Mouse (Mus musculus) mammary gland, adult 2 months (tissue): ENCODE data around the gene Pten. TPM values are rescaled to one million over a fixed set of nuclear protein-coding genes. Genes with fewer than 3 reads are reported as not detected.

Experiments
- polyA plus RNA-seq: library from polyadenylated mRNA; depleted of rRNA; stranded (reverse); fragments of >200 nt; gene quantifications from 2 replicates; pipeline ENCODE4 v1.2.3, GENCODE M21; 2012; ENCODE audit warnings: low replicate concordance; rRNA removed

Gene Pten
- polyA plus RNA-seq = 18.0 and 37.8 TPM in 2 replicates

GRCm38 (mm10) chr19:32756900-32757725, at the start of gene Pten:
Gene Pten, plus strand, starts transcription at chr19:32757497.

GRCm38 (mm10) chr19:32739686-32740085, 17.6 kb upstream of the Pten start, which contains the start of gene Atad1:
Gene Atad1, minus strand, starts transcription at chr19:32739786.

Other genes with a start within 250 kb of the Pten start
- 6.0 and 9.8 TPM in 2 replicates for gene Papss2, start 161.7 kb upstream of the Pten start, polyA plus RNA-seq
- 4.5 and 24.8 TPM in 2 replicates for gene Atad1, start 17.7 kb upstream of the Pten start, polyA plus RNA-seq